Mouse (Mus musculus) stomach, postnatal 0 days (tissue): Measurements from ENCODE around the gene Lmo7. TPM values are rescaled to one million over a fixed set of nuclear protein-coding genes. Genes with fewer than 3 reads are reported as not detected.
A peak's percentile ranks its signal among the peaks of the same experiment; 100 is the strongest.

Source experiments
- ATAC-seq: fragments of 200-750 bp; cut with Nextera tagmentation; 2 replicates; pipeline ENCODE4 v1.8.0; 2017; ENCODE audit not compliant: low FRiP score, low TSS enrichment
- DNase-seq: peaks from one replicate; pipeline ENCODE4 v3.0.0-alpha.2; 2016; ENCODE audit warnings: low spot score
- H3K27ac ChIP-seq: fragments of 300-500 bp; sonication (generic); replicated peaks from 2 replicates; pipeline ENCODE4 v1.5.1; 2014; ENCODE audit warnings: mild to moderate bottlenecking, control low read depth
- H3K27me3 ChIP-seq: fragments of 300-500 bp; sonication (generic); 2 replicates; pipeline ENCODE4 v1.6.1; 2014; ENCODE audit warnings: low read length; ENCODE audit not compliant: control insufficient read depth, insufficient read depth
- H3K36me3 ChIP-seq: fragments of 300-500 bp; sonication (generic); 2 replicates; pipeline ENCODE4 v1.6.1; 2014; ENCODE audit warnings: low read length, mixed read lengths; ENCODE audit not compliant: control insufficient read depth, insufficient read depth
- H3K4me1 ChIP-seq: fragments of 300-500 bp; sonication (generic); replicated peaks from 2 replicates; pipeline ENCODE4 v1.6.1; 2014; ENCODE audit warnings: antibody characterized with exemption; ENCODE audit not compliant: control insufficient read depth, insufficient read depth
- H3K4me2 ChIP-seq: fragments of 300-500 bp; sonication (generic); replicated peaks from 2 replicates; pipeline ENCODE4 v1.6.1; 2014; ENCODE audit warnings: low read depth, mild to moderate bottlenecking, control low read depth, moderate library complexity
- H3K4me3 ChIP-seq: fragments of 300-500 bp; sonication (generic); 2 replicates; pipeline ENCODE4 v1.5.1; 2014; ENCODE audit warnings: low read depth, low read length, control low read depth
- H3K9ac ChIP-seq: fragments of 300-500 bp; sonication (generic); 2 replicates; pipeline ENCODE4 v1.6.1; 2014; ENCODE audit warnings: mild to moderate bottlenecking, low read length, control low read depth, mixed read lengths
- H3K9me3 ChIP-seq: fragments of 300-500 bp; sonication (generic); 2 replicates; pipeline ENCODE4 v1.6.1; 2016; ENCODE audit warnings: low read length; ENCODE audit not compliant: control insufficient read depth
- CTCF ChIP-seq: IDR thresholded peaks from 2 replicates; pipeline ENCODE4 v1.5.1; 2016; ENCODE audit warnings: antibody characterized with exemption, low read depth, mild to moderate bottlenecking, moderate library complexity
- EP300 ChIP-seq: optimal IDR thresholded peaks from 2 replicates; pipeline ENCODE3; 2016; ENCODE audit warnings: antibody characterized with exemption
- WGBS: fragments of 180-500 bp; shearing (Covaris S2); extraction: QIAGEN DNeasy Blood & Tissue Kit; methylation state at CpG from one replicate; pipeline ENCODE4 v1.1.7; 2014; 5-methylcytosine and 5-hydroxymethylcytosine counted together
- polyA plus RNA-seq: library from polyadenylated mRNA; unstranded; fragments of >200 nt; fragmentation: Nextera tagmentation; extraction: Ambion mirVana; gene quantifications from 2 replicates; pipeline ENCODE4 v1.2.1, GENCODE M21; 2015

The Lmo7 gene
- polyA plus RNA-seq, 1 experiment from 2014 or later = 20.4 TPM

GRCm38 (mm10) chr14:101830116-101830515 lies 100.4 kb downstream of the Lmo7 start:
- WGBS = 36% methylated on average over 6 of the region's 6 CpGs
- Histone ChIP-seq H3K27me3 (no peaks in the 10 kb centered on the region), H3K4me2 (no peak overlapping the region), H3K9me3 (no peaks in the 10 kb centered on the region), H3K36me3 (no peaks in the 10 kb centered on the region), H3K4me1 (no peaks in the 10 kb centered on the region), H3K27ac (no peak overlapping the region), H3K9ac (no peak overlapping the region), H3K4me3 (no peak overlapping the region)
- DNase-seq (no peak), ATAC-seq (peak; percentile 68; the same call in 1 of the 2 replicates)
- TF ChIP-seq EP300 = no peak
- TF ChIP-seq CTCF = no peak

GRCm38 (mm10) chr14:101834109-101834508 lies 104.4 kb downstream of the Lmo7 start:
- Histone ChIP-seq H3K4me1 (0 out of 2 replicates have a peak, but pooled peaks cover 2% of the 10 kb centered on the region), H3K4me3 (no peak overlapping the region), H3K36me3 (no peaks in the 10 kb centered on the region), H3K9ac (no peak overlapping the region), H3K4me2 (no peak overlapping the region), H3K27me3 (no peaks in the 10 kb centered on the region), H3K9me3 (no peaks in the 10 kb centered on the region), H3K27ac (no peak overlapping the region)
- TF ChIP-seq CTCF (no peak), EP300 (no peak)
- ATAC-seq (0 out of 2 replicates have a peak, but pooled peaks have one; percentile 25), DNase-seq (no peak)
- WGBS = 65% methylated on average over 3 of the region's 3 CpGs

- no peak overlapping the region for H3K9ac ChIP-seq
- ATAC-seq (peak; percentile 67), DNase-seq (no peak)
- 0 out of 2 replicates have a peak, but pooled peaks cover 2% of the 10 kb centered on the region for H3K4me1 ChIP-seq
- no peak overlapping the region for H3K4me3 ChIP-seq
- no peak for TF ChIP-seq EP300
- no peak for TF ChIP-seq CTCF
- H3K27ac ChIP-seq = no peak overlapping the region
- H3K4me2 ChIP-seq = no peak overlapping the region
- H3K27me3 ChIP-seq = no peaks in the 10 kb centered on the region
- 66% methylated on average over 2 of the region's 2 CpGs for WGBS
- H3K9me3 ChIP-seq = no peaks in the 10 kb centered on the region
- H3K36me3 ChIP-seq = no peaks in the 10 kb centered on the region
Observed at GRCm38 (mm10) chr14:101836401-101836800, 106.6 kb downstream of the Lmo7 start.

- Histone ChIP-seq H3K9ac (no peak overlapping the region), H3K4me3 (no peak overlapping the region), H3K9me3 (no peaks in the 10 kb centered on the region), H3K27ac (no peak overlapping the region), H3K27me3 (no peaks in the 10 kb centered on the region), H3K36me3 (no peaks in the 10 kb centered on the region), H3K4me1 (0 out of 2 replicates have a peak, but pooled peaks cover 2% of the 10 kb centered on the region), H3K4me2 (no peak overlapping the region)
- DNase-seq (no peak), ATAC-seq (no peak)
- 71% methylated on average over 6 of the region's 6 CpGs for WGBS
- TF ChIP-seq EP300 (no peak), CTCF (no peak)
Observed at GRCm38 (mm10) chr14:101837176-101837575, 107.4 kb downstream of the Lmo7 start.

GRCm38 (mm10) chr14:101838231-101838839 lies 108.6 kb downstream of the Lmo7 start:
- no peak for DNase-seq
- no peak for ATAC-seq
- TF ChIP-seq CTCF = no peak
- no peak for TF ChIP-seq EP300
- H3K9ac ChIP-seq = no peak overlapping the region
- H3K4me1 ChIP-seq = 0 out of 2 replicates have a peak, but pooled peaks cover 2% of the 10 kb centered on the region
- no peak overlapping the region for H3K4me3 ChIP-seq
- 0 out of 2 replicates have a peak overlapping the region, but pooled peaks have one; percentile 5 for H3K4me2 ChIP-seq
- H3K36me3 ChIP-seq = no peaks in the 10 kb centered on the region
- WGBS = 24% methylated on average over 7 of the region's 7 CpGs
- no peak overlapping the region for H3K27ac ChIP-seq
- no peaks in the 10 kb centered on the region for H3K27me3 ChIP-seq
- H3K9me3 ChIP-seq = no peaks in the 10 kb centered on the region
